Mouse (Mus musculus) embryonic facial prominence, embryonic 13.5 days (tissue): ENCODE results near the gene Rnf168. TPM values are rescaled to one million over a fixed set of nuclear protein-coding genes. Genes with fewer than 3 reads are reported as not detected.
A peak's percentile ranks its signal among the peaks of the same experiment; 100 is the strongest.
"Not testable (repeated sequence)": the region's sequence is repeated elsewhere in the genome, so short reads cannot be mapped to it uniquely, and the experiment has no call there.

Source experiments
- ATAC-seq: fragments of 200-750 bp; cut with Nextera tagmentation; 2 replicates; pipeline ENCODE4 v1.8.0; 2017; ENCODE audit warnings: low read depth; ENCODE audit not compliant: insufficient number of reproducible peaks, insufficient read depth, low FRiP score, low TSS enrichment
- H3K27ac ChIP-seq: fragments of 300-500 bp; sonication (generic); 2 replicates; pipeline ENCODE4 v1.5.1; 2015; ENCODE audit warnings: moderate library complexity, mild to moderate bottlenecking, inconsistent platforms
- H3K27me3 ChIP-seq: fragments of 300-500 bp; sonication (generic); 2 replicates; pipeline ENCODE4 v1.6.1; 2015; ENCODE audit warnings: mild to moderate bottlenecking, inconsistent platforms
- H3K36me3 ChIP-seq: fragments of 300-500 bp; sonication (generic); 2 replicates; pipeline ENCODE4 v1.6.1; 2015; ENCODE audit warnings: mild to moderate bottlenecking, inconsistent platforms
- H3K4me1 ChIP-seq: fragments of 300-500 bp; sonication (generic); 2 replicates; pipeline ENCODE4 v1.6.1; 2015; ENCODE audit warnings: inconsistent platforms
- H3K4me2 ChIP-seq: fragments of 300-500 bp; sonication (generic); 2 replicates; pipeline ENCODE4 v1.6.1; 2015; ENCODE audit warnings: moderate library complexity, mild to moderate bottlenecking, inconsistent platforms
- H3K4me3 ChIP-seq: fragments of 300-500 bp; sonication (generic); 2 replicates; pipeline ENCODE4 v1.5.1; 2015; ENCODE audit warnings: mild to moderate bottlenecking, inconsistent platforms
- H3K9ac ChIP-seq: fragments of 300-500 bp; sonication (generic); 2 replicates; pipeline ENCODE4 v1.6.1; 2015; ENCODE audit warnings: mild to moderate bottlenecking, inconsistent platforms
- H3K9me3 ChIP-seq: fragments of 300-500 bp; sonication (generic); 2 replicates; pipeline ENCODE4 v1.6.1; 2016; ENCODE audit warnings: inconsistent platforms
- WGBS: fragments of 180-500 bp; shearing (Covaris S2); methylation state at CpG from one replicate; pipeline ENCODE4 v1.1.7; 2015; ENCODE audit warnings: mixed read lengths; 5-methylcytosine and 5-hydroxymethylcytosine counted together
- polyA plus RNA-seq: library from polyadenylated mRNA; unstranded; fragments of >200 nt; fragmentation: Nextera tagmentation; extraction: Ambion mirVana; gene quantifications from 2 replicates; pipeline ENCODE4 v1.2.1, GENCODE M21; 2015

Rnf168 gene
- polyA plus RNA-seq, 1 experiment from 2014 or later = 40.3 TPM

GRCm38 (mm10) chr16:32275041-32275440 is 2.2 kb upstream of the Rnf168 start:
- H3K9me3 ChIP-seq = no peaks in the 10 kb centered on the region
- no peak overlapping the region for H3K4me3 ChIP-seq
- 88% methylated on average over 6 of the region's 6 CpGs for WGBS
- H3K36me3 ChIP-seq = peaks cover 4% of the 10 kb centered on the region
- H3K27ac ChIP-seq = no peak overlapping the region
- ATAC-seq = no peak
- no peak overlapping the region for H3K4me2 ChIP-seq
- no peaks in the 10 kb centered on the region for H3K27me3 ChIP-seq
- no peak overlapping the region for H3K9ac ChIP-seq
- H3K4me1 ChIP-seq = peaks cover 15% of the 10 kb centered on the region

- Histone ChIP-seq H3K4me1 (peaks cover 18% of the 10 kb centered on the region), H3K9me3 (no peaks in the 10 kb centered on the region), H3K9ac (no peak overlapping the region), H3K4me2 (no peak overlapping the region), H3K4me3 (no peak overlapping the region), H3K27ac (no peak overlapping the region), H3K36me3 (peaks cover 11% of the 10 kb centered on the region), H3K27me3 (no peaks in the 10 kb centered on the region)
- ATAC-seq = no peak
- WGBS = 74% methylated on average over 1 of the region's 1 CpGs
These were observed 1.4 kb upstream of the Rnf168 start for GRCm38 (mm10) chr16:32275830-32276229.

GRCm38 (mm10) chr16:32278396-32278795 is 1.1 kb downstream of the Rnf168 start:
- H3K4me1 ChIP-seq = peaks cover 18% of the 10 kb centered on the region
- H3K4me3 ChIP-seq = peak overlapping the region; percentile 83
- no peak for ATAC-seq
- peak overlapping the region; percentile 97 for H3K27ac ChIP-seq
- H3K9ac ChIP-seq = peak overlapping the region; percentile 94
- WGBS = 41% methylated on average over 7 of the region's 7 CpGs
- H3K4me2 ChIP-seq = peak overlapping the region; percentile 73
- no peaks in the 10 kb centered on the region for H3K27me3 ChIP-seq
- peaks cover 21% of the 10 kb centered on the region for H3K36me3 ChIP-seq
- no peaks in the 10 kb centered on the region for H3K9me3 ChIP-seq

GRCm38 (mm10) chr16:32280211-32280610 is 3.0 kb downstream of the Rnf168 start:
- Histone ChIP-seq H3K4me2 (peak overlapping the region; percentile 73), H3K9ac (no peak overlapping the region), H3K9me3 (no peaks in the 10 kb centered on the region), H3K27me3 (no peaks in the 10 kb centered on the region), H3K36me3 (peaks cover 39% of the 10 kb centered on the region), H3K4me1 (peaks cover 18% of the 10 kb centered on the region), H3K27ac (no peak overlapping the region), H3K4me3 (peak overlapping the region; percentile 20)
- 95% methylated on average over 8 of the region's 8 CpGs for WGBS
- ATAC-seq = no peak

GRCm38 (mm10) chr16:32282608-32283007 is 5.3 kb downstream of the Rnf168 start:
- Histone ChIP-seq H3K4me1 (peaks cover 14% of the 10 kb centered on the region), H3K27me3 (no peaks in the 10 kb centered on the region), H3K4me3 (no peak overlapping the region), H3K36me3 (peaks cover 62% of the 10 kb centered on the region), H3K27ac (no peak overlapping the region), H3K9ac (no peak overlapping the region), H3K4me2 (no peak overlapping the region), H3K9me3 (no peaks in the 10 kb centered on the region)
- no peak for ATAC-seq

GRCm38 (mm10) chr16:32291821-32292220 is 14.6 kb downstream of the Rnf168 start:
- no peak for ATAC-seq
- Histone ChIP-seq H3K4me2 (no peak overlapping the region), H3K4me3 (no peak overlapping the region), H3K36me3 (peaks cover 61% of the 10 kb centered on the region), H3K4me1 (no peaks in the 10 kb centered on the region), H3K9me3 (no peaks in the 10 kb centered on the region), H3K27me3 (no peaks in the 10 kb centered on the region), H3K9ac (no peak overlapping the region), H3K27ac (no peak overlapping the region)
- 94% methylated on average over 4 of the region's 4 CpGs for WGBS

GRCm38 (mm10) chr16:32299617-32300016 is 22.4 kb downstream of the Rnf168 start:
- 95% methylated on average over 4 of the region's 4 CpGs for WGBS
- not testable (repeated sequence) for H3K4me3 ChIP-seq, H3K4me2 ChIP-seq, ATAC-seq, H3K4me1 ChIP-seq, H3K9ac ChIP-seq, H3K9me3 ChIP-seq, H3K27ac ChIP-seq, H3K27me3 ChIP-seq
- H3K36me3 ChIP-seq = peaks cover 51% of the 10 kb centered on the region

GRCm38 (mm10) chr16:32303046-32303445 is 25.8 kb downstream of the Rnf168 start:
- Histone ChIP-seq H3K27me3 (no peaks in the 10 kb centered on the region), H3K9me3 (no peaks in the 10 kb centered on the region), H3K9ac (no peak overlapping the region), H3K4me3 (no peak overlapping the region), H3K36me3 (peaks cover 28% of the 10 kb centered on the region), H3K27ac (no peak overlapping the region), H3K4me2 (no peak overlapping the region), H3K4me1 (no peaks in the 10 kb centered on the region)
- no peak for ATAC-seq
- 61% methylated on average over 1 of the region's 1 CpGs for WGBS

- no peaks in the 10 kb centered on the region for H3K4me1 ChIP-seq
- 92% methylated on average over 7 of the region's 7 CpGs for WGBS
These were observed 26.6 kb downstream of the Rnf168 start for GRCm38 (mm10) chr16:32303886-32304285.

GRCm38 (mm10) chr16:32311970-32312369 is 34.7 kb downstream of the Rnf168 start:
- no peak overlapping the region for H3K9ac ChIP-seq
- no peak for ATAC-seq
- no peak overlapping the region for H3K4me3 ChIP-seq
- no peak overlapping the region for H3K4me2 ChIP-seq
- no peaks in the 10 kb centered on the region for H3K27me3 ChIP-seq
- no peaks in the 10 kb centered on the region for H3K36me3 ChIP-seq
- no peak overlapping the region for H3K27ac ChIP-seq
- 73% methylated on average over 4 of the region's 4 CpGs for WGBS
- no peaks in the 10 kb centered on the region for H3K9me3 ChIP-seq
- no peaks in the 10 kb centered on the region for H3K4me1 ChIP-seq

More at GRCm38 (mm10) chr16:32303886-32304285, 26.6 kb downstream of the Rnf168 start:
- Histone ChIP-seq H3K9ac (no peak overlapping the region), H3K4me2 (no peak overlapping the region), H3K27me3 (no peaks in the 10 kb centered on the region), H3K4me3 (no peak overlapping the region), H3K9me3 (no peaks in the 10 kb centered on the region), H3K27ac (no peak overlapping the region), H3K36me3 (peaks cover 20% of the 10 kb centered on the region)
- no peak for ATAC-seq

- Histone ChIP-seq H3K4me3 (no peak overlapping the region), H3K27me3 (no peaks in the 10 kb centered on the region), H3K4me2 (no peak overlapping the region), H3K9ac (no peak overlapping the region), H3K36me3 (no peaks in the 10 kb centered on the region), H3K9me3 (no peaks in the 10 kb centered on the region), H3K4me1 (no peaks in the 10 kb centered on the region), H3K27ac (no peak overlapping the region)
- 19% methylated on average over 5 of the region's 5 CpGs for WGBS
- ATAC-seq = no peak
These were observed 35.1 kb downstream of the Rnf168 start for GRCm38 (mm10) chr16:32312386-32312785.

- Histone ChIP-seq H3K9ac (no peak overlapping the region), H3K27me3 (no peaks in the 10 kb centered on the region), H3K36me3 (no peaks in the 10 kb centered on the region), H3K9me3 (no peaks in the 10 kb centered on the region), H3K27ac (no peak overlapping the region), H3K4me2 (no peak overlapping the region), H3K4me1 (no peaks in the 10 kb centered on the region), H3K4me3 (no peak overlapping the region)
- no peak for ATAC-seq
- WGBS = 42% methylated on average over 4 of the region's 4 CpGs
These were observed 35.6 kb downstream of the Rnf168 start for GRCm38 (mm10) chr16:32312859-32313258.

- H3K4me1 ChIP-seq = no peaks in the 10 kb centered on the region
- H3K27ac ChIP-seq = no peak overlapping the region
- H3K36me3 ChIP-seq = no peaks in the 10 kb centered on the region
- 47% methylated on average over 2 of the region's 2 CpGs for WGBS
- no peak for ATAC-seq
- H3K27me3 ChIP-seq = no peaks in the 10 kb centered on the region
- no peak overlapping the region for H3K4me2 ChIP-seq
- H3K9me3 ChIP-seq = no peaks in the 10 kb centered on the region
- H3K4me3 ChIP-seq = no peak overlapping the region
- no peak overlapping the region for H3K9ac ChIP-seq
These were observed 39.3 kb downstream of the Rnf168 start for GRCm38 (mm10) chr16:32316601-32317000.
